Mouse (Mus musculus) heart, embryonic 15.5 days (tissue): ENCODE results near the gene Apoh. TPM values are rescaled to one million over a fixed set of nuclear protein-coding genes. Genes with fewer than 3 reads are reported as not detected.

Experiments
- ATAC-seq: fragments of 200-750 bp; cut with Nextera tagmentation; replicated peaks from 2 replicates; pipeline ENCODE4 v1.8.0; 2017; ENCODE audit warnings: low read depth, moderate TSS enrichment; ENCODE audit not compliant: insufficient number of reproducible peaks, insufficient read depth, low FRiP score
- H3K27ac ChIP-seq: fragments of 300-500 bp; sonication (generic); 2 replicates; pipeline ENCODE4 v1.5.1; 2015; ENCODE audit warnings: mild to moderate bottlenecking, inconsistent platforms
- H3K27me3 ChIP-seq: fragments of 300-500 bp; sonication (generic); 2 replicates; pipeline ENCODE4 v1.6.1; 2015; ENCODE audit warnings: inconsistent platforms
- H3K36me3 ChIP-seq: fragments of 300-500 bp; sonication (generic); 2 replicates; pipeline ENCODE4 v1.6.1; 2015; ENCODE audit warnings: mild to moderate bottlenecking, inconsistent platforms
- H3K4me1 ChIP-seq: fragments of 300-500 bp; sonication (generic); replicated peaks from 2 replicates; pipeline ENCODE4 v1.6.1; 2015; ENCODE audit warnings: inconsistent platforms
- H3K4me2 ChIP-seq: fragments of 300-500 bp; sonication (generic); 2 replicates; pipeline ENCODE4 v1.6.1; 2015; ENCODE audit warnings: inconsistent platforms, mild to moderate bottlenecking, moderate library complexity
- H3K4me3 ChIP-seq: fragments of 300-500 bp; sonication (generic); 2 replicates; pipeline ENCODE4 v1.5.1; 2015; ENCODE audit warnings: mild to moderate bottlenecking, inconsistent platforms
- H3K9ac ChIP-seq: fragments of 300-500 bp; sonication (generic); 2 replicates; pipeline ENCODE4 v1.6.1; 2015; ENCODE audit warnings: mild to moderate bottlenecking, inconsistent platforms
- H3K9me3 ChIP-seq: fragments of 300-500 bp; sonication (generic); replicated peaks from 2 replicates; pipeline ENCODE4 v1.6.1; 2016; ENCODE audit warnings: inconsistent platforms
- WGBS: fragments of 180-500 bp; shearing (Covaris S2); methylation state at CpG from one replicate; pipeline ENCODE4 v1.1.7; 2015; ENCODE audit warnings: mixed read lengths; 5-methylcytosine and 5-hydroxymethylcytosine counted together
- polyA plus RNA-seq: library from polyadenylated mRNA; unstranded; fragments of >200 nt; fragmentation: Nextera tagmentation; extraction: Ambion mirVana; gene quantifications from 2 replicates; pipeline ENCODE4 v1.2.1, GENCODE M21; 2015

Gene Apoh
- polyA plus RNA-seq, 1 experiment from 2014 or later, result 0.48 TPM

GRCm38 (mm10) chr11:108333583-108334379 is 9.4 kb upstream of the Apoh start:
- Histone ChIP-seq H3K4me3 (no peak overlapping the region), H3K4me2 (no peak overlapping the region), H3K4me1 (peaks cover 42% of the 10 kb centered on the region), H3K27ac (no peak overlapping the region), H3K27me3 (no peaks in the 10 kb centered on the region), H3K9me3 (no peaks in the 10 kb centered on the region), H3K36me3 (no peaks in the 10 kb centered on the region; the same call in 1 of the 2 replicates), H3K9ac (no peak overlapping the region)
- no peak for ATAC-seq
- WGBS, result 49% methylated on average over 8 of the region's 8 CpGs

GRCm38 (mm10) chr11:108334658-108335057 is 8.5 kb upstream of the Apoh start:
- Histone ChIP-seq H3K4me1 (peaks cover 35% of the 10 kb centered on the region), H3K9ac (no peak overlapping the region), H3K27ac (no peak overlapping the region), H3K27me3 (no peaks in the 10 kb centered on the region), H3K36me3 (no peaks in the 10 kb centered on the region; the same call in 1 of the 2 replicates), H3K4me3 (no peak overlapping the region), H3K9me3 (no peaks in the 10 kb centered on the region), H3K4me2 (no peak overlapping the region)
- 53% methylated on average over 3 of the region's 3 CpGs for WGBS
- no peak for ATAC-seq

GRCm38 (mm10) chr11:108335536-108335935 is 7.6 kb upstream of the Apoh start:
- Histone ChIP-seq H3K4me3 (no peak overlapping the region), H3K36me3 (no peaks in the 10 kb centered on the region; the same call in 1 of the 2 replicates), H3K4me2 (no peak overlapping the region), H3K4me1 (peaks cover 32% of the 10 kb centered on the region), H3K27ac (no peak overlapping the region), H3K9me3 (no peaks in the 10 kb centered on the region), H3K9ac (no peak overlapping the region), H3K27me3 (no peaks in the 10 kb centered on the region)
- ATAC-seq, result no peak
- 89% methylated on average over 4 of the region's 4 CpGs for WGBS

GRCm38 (mm10) chr11:108336445-108336844 is 6.7 kb upstream of the Apoh start:
- Histone ChIP-seq H3K9me3 (no peaks in the 10 kb centered on the region), H3K4me3 (no peak overlapping the region), H3K36me3 (no peaks in the 10 kb centered on the region; the same call in 1 of the 2 replicates), H3K27me3 (no peaks in the 10 kb centered on the region), H3K4me2 (peak overlapping the region; percentile 29; the same call in 1 of the 2 replicates), H3K4me1 (peaks cover 29% of the 10 kb centered on the region), H3K27ac (peak overlapping the region; percentile 58), H3K9ac (no peak overlapping the region)
- WGBS, result 7% methylated on average over 5 of the region's 5 CpGs
- 0 out of 2 replicates have a peak, but pooled peaks have one; percentile 27 for ATAC-seq

- no peak overlapping the region for H3K4me2 ChIP-seq
- no peaks in the 10 kb centered on the region for H3K27me3 ChIP-seq
- peaks cover 25% of the 10 kb centered on the region for H3K4me1 ChIP-seq
- H3K9ac ChIP-seq, result no peak overlapping the region
- H3K9me3 ChIP-seq, result no peaks in the 10 kb centered on the region
- H3K27ac ChIP-seq, result no peak overlapping the region
- ATAC-seq, result no peak
- 75% methylated on average over 4 of the region's 4 CpGs for WGBS
- no peaks in the 10 kb centered on the region; the same call in 1 of the 2 replicates for H3K36me3 ChIP-seq
- no peak overlapping the region for H3K4me3 ChIP-seq
Measured at GRCm38 (mm10) chr11:108340293-108340692, 2.9 kb upstream of the Apoh start.

- Histone ChIP-seq H3K27me3 (no peaks in the 10 kb centered on the region), H3K9ac (peak overlapping the region; percentile 91), H3K9me3 (no peaks in the 10 kb centered on the region), H3K4me3 (peak overlapping the region; percentile 75), H3K4me2 (peak overlapping the region; percentile 94), H3K27ac (no peak overlapping the region; the same call in 1 of the 2 replicates), H3K4me1 (peaks cover 20% of the 10 kb centered on the region), H3K36me3 (no peaks in the 10 kb centered on the region; the same call in 1 of the 2 replicates)
- ATAC-seq, result no peak
- 21% methylated on average over 8 of the region's 8 CpGs for WGBS
Measured at GRCm38 (mm10) chr11:108341783-108342182, 1.4 kb upstream of the Apoh start.

GRCm38 (mm10) chr11:108343789-108344462 is 772 bp downstream of the Apoh start, which contains the start of gene Prkca:
TSS of gene Prkca (minus strand) at chr11:108343928.
- Histone ChIP-seq H3K36me3 (no peaks in the 10 kb centered on the region), H3K27me3 (no peaks in the 10 kb centered on the region), H3K9ac (peak within 1 kb of the TSS; percentile 91), H3K27ac (peak within 1 kb of the TSS; percentile 89), H3K4me3 (peak within 1 kb of the TSS; percentile 75), H3K4me2 (peak within 1 kb of the TSS; percentile 94), H3K9me3 (no peaks in the 10 kb centered on the region), H3K4me1 (peaks cover 16% of the 10 kb centered on the region)
- under 1% methylated on average over 56 of the region's 63 CpGs for WGBS
- peak; percentile 90 for ATAC-seq

- H3K27ac ChIP-seq, result no peak overlapping the region
- H3K27me3 ChIP-seq, result no peaks in the 10 kb centered on the region
- H3K4me2 ChIP-seq, result peak overlapping the region; percentile 94
- H3K36me3 ChIP-seq, result no peaks in the 10 kb centered on the region
- no peaks in the 10 kb centered on the region for H3K9me3 ChIP-seq
- 70% methylated on average over 8 of the region's 8 CpGs for WGBS
- H3K9ac ChIP-seq, result no peak overlapping the region
- peaks cover 16% of the 10 kb centered on the region for H3K4me1 ChIP-seq
- no peak for ATAC-seq
- H3K4me3 ChIP-seq, result peak overlapping the region; percentile 75
Measured at GRCm38 (mm10) chr11:108344759-108345158, 1.6 kb downstream of the Apoh start.

- ATAC-seq, result no peak
- Histone ChIP-seq H3K4me1 (peaks cover 16% of the 10 kb centered on the region), H3K9ac (no peak overlapping the region), H3K36me3 (no peaks in the 10 kb centered on the region), H3K27ac (no peak overlapping the region), H3K9me3 (no peaks in the 10 kb centered on the region), H3K27me3 (no peaks in the 10 kb centered on the region), H3K4me3 (no peak overlapping the region), H3K4me2 (no peak overlapping the region)
- WGBS, result 83% methylated on average over 2 of the region's 2 CpGs
Measured at GRCm38 (mm10) chr11:108345321-108345720, 2.2 kb downstream of the Apoh start.

GRCm38 (mm10) chr11:108350799-108351198 is 7.6 kb downstream of the Apoh start:
- H3K4me3 ChIP-seq, result no peak overlapping the region
- ATAC-seq, result no peak
- WGBS, result 71% methylated on average over 4 of the region's 4 CpGs
- no peaks in the 10 kb centered on the region for H3K9me3 ChIP-seq
- peaks cover 5% of the 10 kb centered on the region; the same call in 1 of the 2 replicates for H3K4me1 ChIP-seq
- H3K36me3 ChIP-seq, result no peaks in the 10 kb centered on the region
- no peaks in the 10 kb centered on the region for H3K27me3 ChIP-seq
- no peak overlapping the region for H3K4me2 ChIP-seq
- no peak overlapping the region for H3K9ac ChIP-seq
- no peak overlapping the region for H3K27ac ChIP-seq

- Histone ChIP-seq H3K4me3 (no peak overlapping the region), H3K27me3 (no peaks in the 10 kb centered on the region), H3K4me2 (no peak overlapping the region), H3K4me1 (peaks cover 5% of the 10 kb centered on the region; the same call in 1 of the 2 replicates), H3K36me3 (no peaks in the 10 kb centered on the region), H3K9ac (no peak overlapping the region), H3K27ac (no peak overlapping the region), H3K9me3 (no peaks in the 10 kb centered on the region)
- ATAC-seq, result no peak
- 76% methylated on average over 10 of the region's 10 CpGs for WGBS
Measured at GRCm38 (mm10) chr11:108352842-108353388, 9.8 kb downstream of the Apoh start.
